ENCODE assay signal across 8 mouse cellular contexts in genomic region chr2:167641337-167641736, GRCm38 (mm10). TPM values are rescaled to one million over a fixed set of nuclear protein-coding genes. Genes with fewer than 3 reads are reported as not detected.
DNase-seq lines count a peak whose midpoint lies in the region; ATAC-seq and TF ChIP-seq lines count a peak whose summit lies in the region.

No protein-coding gene starts in this region.

- H3K36me3 ChIP-seq in heart, embryonic 15.5 days, result peaks cover 15% of the 10 kb centered on the region
- peaks cover 17% of the 10 kb centered on the region for H3K36me3 ChIP-seq in kidney, postnatal 0 days (ENCODE audit: insufficient read depth, low read length)
- no peaks in the 10 kb centered on the region for H3K36me3 ChIP-seq in forebrain, embryonic 15.5 days

- peak; percentile 76 for TF ChIP-seq CTCF in kidney, postnatal 0 days (IDR thresholded peaks at IDR 0.05; ENCODE audit: low read depth)

- 45% methylated on average over 8 of the region's 8 CpGs for WGBS in heart, embryonic 15.5 days
- WGBS in kidney, postnatal 0 days, result 44% methylated on average over 8 of the region's 8 CpGs
- WGBS in forebrain, embryonic 15.5 days, result 56% methylated on average over 8 of the region's 8 CpGs

- no peaks in the 10 kb centered on the region for H3K9me3 ChIP-seq in heart, embryonic 15.5 days (replicated peaks)
- no peaks in the 10 kb centered on the region for H3K9me3 ChIP-seq in kidney, postnatal 0 days (replicated peaks; ENCODE audit: low read length)
- H3K9me3 ChIP-seq in forebrain, embryonic 15.5 days, result no peaks in the 10 kb centered on the region

- peak; percentile 43; the same call in 1 of the 2 replicates for ATAC-seq in heart, embryonic 15.5 days (replicated peaks; ENCODE audit: insufficient number of reproducible peaks, insufficient read depth, low FRiP score, low read depth)
- ATAC-seq in common myeloid progenitor, adult 5-6 weeks (replicated peaks; ENCODE audit: low read depth, poor library complexity, severe bottlenecking), result peak; percentile 83
- ATAC-seq in kidney, postnatal 0 days (replicated peaks; ENCODE audit: low FRiP score, low read depth), result peak; percentile 37; the same call in 1 of the 2 replicates
- ATAC-seq in megakaryocyte progenitor cell, adult 5-6 weeks (replicated peaks; ENCODE audit: poor library complexity), result peak; percentile 93
- no peak for ATAC-seq in forebrain, embryonic 15.5 days (replicated peaks)

- H3K27me3 ChIP-seq in heart, embryonic 15.5 days, result no peaks in the 10 kb centered on the region
- no peaks in the 10 kb centered on the region for H3K27me3 ChIP-seq in kidney, postnatal 0 days (ENCODE audit: insufficient read depth, low read length)
- H3K27me3 ChIP-seq in forebrain, embryonic 15.5 days, result no peaks in the 10 kb centered on the region

- no peak overlapping the region for H3K27ac ChIP-seq in heart, embryonic 15.5 days
- H3K27ac ChIP-seq in kidney, postnatal 0 days, result no peak overlapping the region
- H3K27ac ChIP-seq in forebrain, embryonic 15.5 days (replicated peaks), result no peak overlapping the region

- H3K4me1 ChIP-seq in heart, embryonic 15.5 days (replicated peaks), result no peaks in the 10 kb centered on the region
- H3K4me1 ChIP-seq in kidney, postnatal 0 days (replicated peaks; ENCODE audit: insufficient read depth, low read length), result no peaks in the 10 kb centered on the region
- no peaks in the 10 kb centered on the region for H3K4me1 ChIP-seq in forebrain, embryonic 15.5 days

- no peak overlapping the region for H3K9ac ChIP-seq in heart, embryonic 15.5 days
- no peak overlapping the region for H3K9ac ChIP-seq in kidney, postnatal 0 days (ENCODE audit: low read depth, low read length)
- H3K9ac ChIP-seq in forebrain, embryonic 15.5 days (replicated peaks), result no peak overlapping the region

- no peak for DNase-seq in heart, postnatal 25 days (ENCODE audit: low spot score)
- peak; percentile 75 for DNase-seq in CD4-positive, CD25-positive, alpha-beta regulatory T cell, adult 2 months (ENCODE audit: low read depth, low spot score)
- peak; percentile 54 for DNase-seq in kidney, postnatal 0 days (ENCODE audit: low spot score)
- no peak for DNase-seq in urinary bladder, adult 2 months (ENCODE audit: low spot score)

- no peak overlapping the region for H3K4me2 ChIP-seq in heart, embryonic 15.5 days
- H3K4me2 ChIP-seq in kidney, postnatal 0 days (ENCODE audit: low read length), result no peak overlapping the region
- H3K4me2 ChIP-seq in forebrain, embryonic 15.5 days (replicated peaks), result no peak overlapping the region

- no peak overlapping the region for H3K4me3 ChIP-seq in heart, embryonic 15.5 days
- H3K4me3 ChIP-seq in kidney, postnatal 0 days (replicated peaks; ENCODE audit: low read depth, low read length), result no peak overlapping the region
- no peak overlapping the region for H3K4me3 ChIP-seq in forebrain, embryonic 15.5 days

- intact Hi-C loops in heart, postnatal 25 days (cut with DNase I), result loop anchor here (1.0 to 5.0 kb wide), 2 partner anchors 39 to 256 kb away; no protein-coding TSS in a partner anchor

RNA-seq across cellular contexts. Expression of gene Ube2v1, which starts 9.4 kb away (rescaled TPM):
- polyA plus RNA-seq in heart, embryonic 15.5 days (2015; fragmentation: Nextera tagmentation; extraction: Ambion mirVana), result 179 and 216 TPM in 2 replicates
- 100 to 1,000 TPM in 1 of 2 experiments, 10 to 100 TPM in 1; 99.3 to 105 TPM for total RNA-seq in heart, postnatal 25 days (2021)
- total RNA-seq in common myeloid progenitor, adult 5-6 weeks (2017), result 60.9 and 84.5 TPM in 2 replicates
- 256 and 262 TPM in 2 replicates for polyA plus RNA-seq in kidney, postnatal 0 days (2015; fragmentation: Nextera tagmentation; extraction: Ambion mirVana)
- 102 and 116 TPM in 2 replicates for total RNA-seq in megakaryocyte progenitor cell, adult 5-6 weeks (2015)
- 51.7 and 56.5 TPM in 2 replicates for total RNA-seq in megakaryocyte progenitor cell, adult 5-6 weeks (2017)
- polyA plus RNA-seq in urinary bladder, adult 2 months (2012; rRNA removed), result 111 and 152 TPM in 2 replicates
- polyA plus RNA-seq in forebrain, embryonic 15.5 days (2015; fragmentation: Nextera tagmentation; extraction: Ambion mirVana), result 267 and 269 TPM in 2 replicates

RNA-seq across cellular contexts. Expression of gene Gm20431, which starts 20.0 kb away (rescaled TPM):
- 7.3 TPM in 1 of 2 replicates, not detected in the other for polyA plus RNA-seq in heart, embryonic 15.5 days (2015; fragmentation: Nextera tagmentation; extraction: Ambion mirVana)
- 10 to 100 TPM; 18.0 to 18.4 TPM for total RNA-seq in heart, postnatal 25 days (2021)
- total RNA-seq in common myeloid progenitor, adult 5-6 weeks (2017), result not detected in 2 replicates
- polyA plus RNA-seq in kidney, postnatal 0 days (2015; fragmentation: Nextera tagmentation; extraction: Ambion mirVana), result 11.2 and 12.6 TPM in 2 replicates
- total RNA-seq in megakaryocyte progenitor cell, adult 5-6 weeks (2015), result 3.7 TPM in 1 of 2 replicates, not detected in the other
- not detected in 2 replicates for total RNA-seq in megakaryocyte progenitor cell, adult 5-6 weeks (2017)
- not detected in 2 replicates for polyA plus RNA-seq in urinary bladder, adult 2 months (2012; rRNA removed)
- 8.6 and 12.3 TPM in 2 replicates for polyA plus RNA-seq in forebrain, embryonic 15.5 days (2015; fragmentation: Nextera tagmentation; extraction: Ambion mirVana)

RNA-seq across cellular contexts. Expression of gene Cebpb, which starts 47.4 kb away (rescaled TPM):
- 10.2 and 14.3 TPM in 2 replicates for polyA plus RNA-seq in heart, embryonic 15.5 days (2015; fragmentation: Nextera tagmentation; extraction: Ambion mirVana)
- 10 to 100 TPM; 58.0 to 84.2 TPM for total RNA-seq in heart, postnatal 25 days (2021)
- 4.7 and 6.5 TPM in 2 replicates for total RNA-seq in common myeloid progenitor, adult 5-6 weeks (2017)
- 13.0 and 22.2 TPM in 2 replicates for polyA plus RNA-seq in kidney, postnatal 0 days (2015; fragmentation: Nextera tagmentation; extraction: Ambion mirVana)
- 19.6 and 22.4 TPM in 2 replicates for total RNA-seq in megakaryocyte progenitor cell, adult 5-6 weeks (2015)
- total RNA-seq in megakaryocyte progenitor cell, adult 5-6 weeks (2017), result 15.6 and 16.3 TPM in 2 replicates
- polyA plus RNA-seq in urinary bladder, adult 2 months (2012; rRNA removed), result 57.1 and 69.7 TPM in 2 replicates
- polyA plus RNA-seq in forebrain, embryonic 15.5 days (2015; fragmentation: Nextera tagmentation; extraction: Ambion mirVana), result 1.6 and 1.8 TPM in 2 replicates

RNA-seq across cellular contexts. Expression of gene Tmem189, which starts 48.3 kb away (rescaled TPM):
- polyA plus RNA-seq in heart, embryonic 15.5 days (2015; fragmentation: Nextera tagmentation; extraction: Ambion mirVana), result 35.3 and 45.7 TPM in 2 replicates
- 10 to 100 TPM; 27.2 TPM for total RNA-seq in heart, postnatal 25 days (2021)
- total RNA-seq in common myeloid progenitor, adult 5-6 weeks (2017), result 17.3 and 27.5 TPM in 2 replicates
- 64.6 and 65.2 TPM in 2 replicates for polyA plus RNA-seq in kidney, postnatal 0 days (2015; fragmentation: Nextera tagmentation; extraction: Ambion mirVana)
- 15.5 and 18.0 TPM in 2 replicates for total RNA-seq in megakaryocyte progenitor cell, adult 5-6 weeks (2015)
- 18.4 and 20.0 TPM in 2 replicates for total RNA-seq in megakaryocyte progenitor cell, adult 5-6 weeks (2017)
- polyA plus RNA-seq in urinary bladder, adult 2 months (2012; rRNA removed), result 46.0 and 48.4 TPM in 2 replicates
- 30.1 and 31.5 TPM in 2 replicates for polyA plus RNA-seq in forebrain, embryonic 15.5 days (2015; fragmentation: Nextera tagmentation; extraction: Ambion mirVana)

Comparison
In these comparisons a context has a peak if more than half of its experiments do, and no peak if none do; other contexts are left out.
1. DNase-seq: peak in CD4-positive, CD25-positive, alpha-beta regulatory T cell, adult 2 months (single experiment) and kidney, postnatal 0 days (single experiment); none in heart, postnatal 25 days (single experiment) and urinary bladder, adult 2 months (single experiment).